Mouse (Mus musculus) A20 (cell line): Measurements from ENCODE around the gene Insig1.

Experiments used
- DNase-seq: peaks from one replicate; pipeline ENCODE4 v3.0.0-alpha.2; 2011; ENCODE audit warnings: low read depth, low spot score

Insig1 gene

GRCm38 (mm10) chr5:28063989-28064624 is 7.1 kb upstream of the Insig1 start:
- DNase-seq, result peak; percentile 23

DNA sequence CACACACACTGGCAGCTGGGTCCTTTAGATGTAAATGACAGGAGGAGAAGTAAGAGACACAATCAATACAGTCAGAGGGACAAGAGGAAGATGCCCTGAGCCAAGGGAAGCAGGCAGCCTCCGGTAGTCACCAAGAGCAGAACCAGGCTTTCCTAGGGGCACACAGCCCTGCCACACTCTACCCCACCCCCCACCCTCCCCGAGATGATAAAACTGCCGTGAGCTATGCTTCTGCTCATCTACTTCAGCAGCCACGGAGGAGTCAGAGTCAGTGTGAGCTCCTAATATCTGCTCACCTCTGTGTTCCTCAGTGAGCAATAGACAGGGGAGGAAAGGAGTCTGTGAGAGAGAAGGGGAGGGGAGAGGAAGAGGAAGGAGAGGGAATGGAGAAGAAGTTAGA is 5.9 kb upstream of the Insig1 start:
- no peak for DNase-seq

DNA sequence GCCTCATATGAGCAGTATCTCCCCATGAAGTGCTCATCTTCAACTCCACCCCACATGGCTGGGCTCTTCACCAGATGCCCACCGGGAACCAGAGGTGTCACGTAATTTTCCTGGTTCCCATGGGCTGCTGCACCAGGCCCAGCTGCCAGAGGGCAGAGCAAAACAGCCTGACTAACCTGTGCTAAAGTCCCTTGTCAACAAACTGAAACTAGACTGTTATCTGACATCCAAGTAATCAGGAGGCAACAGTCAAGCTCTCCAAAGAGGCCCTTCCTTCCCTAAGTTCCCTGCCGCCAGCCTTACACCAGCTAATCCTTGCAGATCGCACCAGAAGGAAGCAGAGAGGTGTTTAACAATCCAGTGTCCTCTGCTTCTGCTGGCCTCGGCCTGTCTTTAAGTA is 4.9 kb upstream of the Insig1 start:
- no peak for DNase-seq

GRCm38 (mm10) chr5:28070149-28070827 is 875 bp upstream of the Insig1 start:
- peak; percentile 87 for DNase-seq

DNA sequence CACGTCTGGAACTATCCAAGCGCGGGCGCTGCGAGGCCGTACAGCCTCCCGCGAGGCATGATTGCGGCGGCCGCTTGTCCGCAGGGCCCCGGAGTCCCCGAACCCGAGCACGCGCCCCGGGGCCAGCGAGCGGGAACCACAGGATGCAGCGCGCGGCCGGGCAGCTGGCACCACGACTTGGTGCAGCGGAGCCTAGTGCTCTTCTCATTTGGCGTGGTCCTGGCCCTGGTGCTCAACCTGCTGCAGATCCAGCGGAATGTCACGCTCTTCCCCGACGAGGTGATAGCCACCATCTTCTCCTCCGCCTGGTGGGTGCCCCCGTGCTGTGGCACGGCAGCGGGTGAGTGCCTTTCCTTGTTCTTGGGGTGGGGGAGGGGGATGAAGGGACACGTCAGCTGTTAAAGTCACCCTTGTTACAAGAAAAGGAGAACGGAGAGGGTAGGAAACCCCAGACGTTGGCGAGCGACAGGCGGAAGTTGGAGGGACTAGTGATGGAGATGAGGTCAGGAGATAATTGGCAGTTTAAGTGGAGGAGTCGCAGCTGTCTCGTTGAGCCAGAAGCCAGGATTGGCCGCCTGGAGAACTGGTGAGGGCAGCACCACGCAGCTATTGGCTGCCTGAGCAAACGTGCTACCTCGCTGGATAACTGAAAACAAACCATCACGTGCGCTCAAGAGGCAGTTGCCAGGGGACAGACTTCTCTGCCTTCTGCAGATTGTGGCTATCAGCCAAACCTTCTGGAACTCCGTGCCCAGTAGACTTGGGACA is 477 bp downstream of the Insig1 start:
- DNase-seq, result peak; percentile 89

DNA sequence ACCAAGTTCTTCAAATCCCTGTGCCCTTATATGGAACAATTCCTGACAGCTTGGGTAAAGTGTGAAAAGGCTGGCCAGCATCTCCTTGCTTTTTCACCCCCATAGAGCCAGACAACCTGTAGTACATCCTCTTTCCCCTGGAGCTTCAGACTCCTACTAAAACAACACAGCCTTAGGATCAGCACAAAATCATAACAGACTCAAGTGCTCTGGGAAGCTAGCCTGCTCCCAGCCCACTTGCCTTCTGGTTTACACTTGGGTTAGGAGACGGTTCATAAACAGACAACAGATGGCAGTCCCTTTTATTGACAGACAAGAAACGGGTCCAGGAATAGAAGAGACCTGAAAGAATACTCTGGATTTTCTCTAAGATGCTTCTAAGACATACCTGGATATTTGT is 8.3 kb downstream of the Insig1 start:
- no peak for DNase-seq

DNA sequence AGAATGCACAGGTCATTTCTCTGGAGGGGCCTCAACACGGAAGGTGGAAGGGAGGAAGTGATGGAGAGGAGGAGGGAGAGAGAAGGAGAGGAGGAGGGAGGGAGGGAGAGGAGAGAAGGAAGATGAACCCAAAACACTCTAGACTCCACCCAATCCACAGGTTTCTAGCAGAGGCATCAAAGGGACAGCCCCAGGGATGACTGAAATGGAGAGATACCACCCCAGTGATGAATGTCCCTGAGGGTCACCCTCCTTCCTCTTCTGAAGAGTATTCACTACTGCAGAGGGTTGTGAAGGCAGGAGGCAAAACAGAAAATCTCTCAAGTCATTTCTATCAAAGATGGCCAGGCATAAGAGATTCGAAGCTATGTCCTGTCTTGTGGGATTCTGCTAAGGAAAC is 10.0 kb downstream of the Insig1 start:
- no peak for DNase-seq

DNA sequence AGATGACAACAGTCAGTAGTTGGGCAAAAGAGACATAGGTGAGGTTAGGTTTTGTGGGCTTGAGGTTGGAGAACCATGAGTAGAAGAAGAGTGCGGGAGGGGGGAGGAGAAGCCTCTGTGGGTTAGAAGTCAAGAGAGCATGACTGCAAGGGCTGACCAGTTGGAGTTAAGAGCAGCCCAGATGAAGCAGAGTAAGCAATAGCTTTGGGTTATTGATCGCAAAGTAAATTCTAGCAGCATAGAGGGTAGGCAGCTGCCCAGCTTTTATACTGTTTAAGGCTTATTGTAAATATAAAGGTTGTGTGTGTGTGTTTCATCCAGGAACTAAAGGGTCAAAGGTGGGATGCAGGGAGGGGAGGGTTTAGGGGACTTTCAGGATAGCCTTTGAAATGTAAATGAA is 10.7 kb downstream of the Insig1 start:
- no peak for DNase-seq

- DNase-seq, result no peak
Observed at GRCm38 (mm10) chr5:28082312-28082711, 11.1 kb downstream of the Insig1 start.

DNA sequence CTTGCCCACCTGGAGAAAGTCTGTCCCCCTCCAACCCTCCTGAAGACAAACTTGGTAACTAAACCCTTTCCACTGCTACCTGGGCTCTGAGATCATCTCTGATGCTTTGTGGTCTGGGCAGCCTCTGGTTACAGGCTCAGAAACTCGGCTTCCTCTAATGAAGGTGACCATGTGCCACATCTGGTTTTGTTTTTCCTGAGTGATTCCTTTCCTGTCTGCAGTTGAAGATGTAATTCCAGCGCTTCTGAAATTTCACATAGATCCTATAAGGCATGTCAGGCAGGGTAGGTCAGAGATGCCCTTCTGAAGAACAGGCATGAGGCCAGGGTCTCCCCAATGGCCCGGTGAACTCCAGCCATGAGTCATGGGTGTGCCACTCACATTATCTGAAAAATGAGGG is 11.6 kb downstream of the Insig1 start:
- no peak for DNase-seq

GRCm38 (mm10) chr5:28084743-28085142 is 13.6 kb downstream of the Insig1 start:
- no peak for DNase-seq

DNA sequence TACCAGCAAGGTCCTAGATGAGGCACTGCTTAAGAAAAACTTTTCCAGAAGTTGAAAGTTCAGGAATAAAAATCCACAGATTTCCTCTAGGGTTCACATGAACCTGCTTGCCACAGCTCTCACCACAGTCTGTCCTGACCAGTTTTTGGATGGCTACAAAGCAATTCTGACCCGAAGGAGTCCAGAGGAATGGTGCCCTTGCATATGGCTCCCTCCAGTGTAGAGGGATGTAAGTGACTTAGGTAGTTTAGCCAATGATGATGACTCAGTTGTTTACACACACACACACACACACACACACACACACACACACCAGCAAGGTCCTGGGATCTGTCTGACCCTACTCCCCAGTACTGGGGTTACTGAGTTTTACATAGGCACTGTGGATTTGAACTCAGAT is 19.4 kb downstream of the Insig1 start:
- peak; percentile 44 for DNase-seq

- no peak for DNase-seq
Observed at GRCm38 (mm10) chr5:28092327-28092726, 21.2 kb downstream of the Insig1 start.

DNA sequence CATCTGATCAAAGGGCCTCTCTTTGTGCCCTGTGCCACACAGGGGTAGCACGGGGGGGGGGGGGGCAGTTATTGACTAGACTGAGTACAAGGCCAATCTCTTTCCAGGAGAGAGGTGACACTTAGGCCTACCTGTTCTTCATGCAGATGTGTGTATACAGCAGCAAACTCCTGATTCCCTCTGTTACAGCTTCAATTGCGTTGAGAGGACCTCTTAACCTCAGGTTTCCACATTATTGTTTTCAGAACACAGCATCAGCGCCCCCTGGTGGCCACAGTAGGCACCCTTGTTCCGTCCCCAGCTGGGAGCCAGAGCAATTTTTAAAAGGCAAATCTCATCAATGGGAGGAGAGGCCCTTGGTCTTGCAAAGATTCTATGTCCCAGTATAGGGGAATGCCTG is 22.7 kb downstream of the Insig1 start:
- peak; percentile 68 for DNase-seq

GRCm38 (mm10) chr5:28094393-28094792 is 23.2 kb downstream of the Insig1 start:
- no peak for DNase-seq

- DNase-seq, result no peak
Observed at GRCm38 (mm10) chr5:28094846-28095245, 23.7 kb downstream of the Insig1 start.

DNA sequence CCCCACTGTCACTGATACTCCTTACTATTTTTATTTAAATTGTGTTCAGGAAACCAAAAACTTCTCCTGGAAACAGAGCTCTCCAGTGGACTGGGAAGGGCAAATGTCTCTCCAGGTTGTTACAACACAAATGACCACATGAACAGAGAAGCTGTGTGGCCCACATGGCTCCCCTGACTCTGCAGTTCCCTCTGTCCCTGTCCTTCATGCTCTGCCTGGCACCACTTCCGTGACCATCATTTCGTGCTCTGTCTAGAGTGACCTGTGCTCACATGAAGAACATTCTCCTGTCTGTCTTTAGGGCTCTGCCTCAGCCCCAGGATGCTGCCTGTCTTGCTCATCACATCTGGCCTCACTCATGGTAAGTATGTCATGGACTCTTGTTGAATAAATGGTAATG is 24.5 kb downstream of the Insig1 start:
- no peak for DNase-seq

DNA sequence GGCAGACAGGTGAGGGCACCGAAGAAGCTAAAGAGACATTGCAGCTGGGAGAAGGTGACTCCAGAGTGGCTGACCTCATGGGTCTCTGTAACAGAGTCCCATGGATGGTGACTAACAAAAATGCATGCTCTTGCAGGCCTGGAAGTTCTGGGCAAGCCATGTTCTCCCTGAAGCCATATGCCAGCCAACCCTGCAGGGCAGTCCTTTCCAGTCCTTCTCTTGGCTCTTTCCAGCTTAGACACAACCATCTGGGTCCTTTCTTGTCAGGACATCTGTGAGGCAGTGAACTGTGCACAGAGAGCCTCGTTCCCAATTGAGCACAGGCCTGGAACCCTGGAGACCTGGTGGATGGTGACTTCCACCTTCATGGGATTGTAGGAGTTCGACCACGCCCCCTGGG is 35.8 kb downstream of the Insig1 start:
- DNase-seq, result no peak

DNA sequence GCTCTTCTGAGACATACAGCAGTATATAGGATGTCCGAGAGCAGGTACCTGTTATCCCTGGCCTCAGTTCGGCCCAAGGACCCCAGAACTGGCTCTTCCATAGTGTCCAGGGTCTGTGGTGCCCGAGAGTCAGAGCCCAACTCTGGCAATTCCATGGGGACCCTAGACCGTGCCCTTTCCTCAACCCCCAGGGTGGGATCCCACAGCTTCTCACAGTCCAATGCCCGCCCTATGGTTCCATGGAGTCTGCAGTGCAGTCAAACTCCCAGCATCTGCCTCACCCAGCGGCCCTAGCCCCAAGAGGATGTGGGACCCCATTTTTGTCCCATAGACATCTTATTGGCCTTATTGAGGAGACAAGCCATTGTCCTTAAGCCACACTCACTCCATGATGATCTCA is 36.8 kb downstream of the Insig1 start:
- no peak for DNase-seq

DNA sequence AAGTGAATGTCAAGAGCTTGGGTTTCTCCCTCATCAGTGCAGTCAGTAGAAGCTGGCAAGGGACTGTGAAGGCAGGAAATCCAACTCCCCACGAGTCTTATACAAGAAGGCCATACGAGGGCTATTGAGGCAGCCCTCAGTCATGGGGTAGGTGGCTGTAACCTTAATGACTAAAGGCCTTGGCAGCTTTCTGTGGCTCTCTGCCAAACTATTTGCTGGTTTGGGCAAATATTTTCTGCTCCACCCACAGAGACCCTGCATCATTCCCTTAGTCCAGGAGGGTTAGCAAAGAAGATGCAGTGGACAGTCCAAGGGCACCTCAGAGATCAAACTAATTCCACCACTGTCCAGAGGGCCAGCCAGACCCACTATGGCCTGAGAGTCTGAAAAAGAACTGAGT is 39.7 kb downstream of the Insig1 start:
- DNase-seq, result no peak

- DNase-seq, result no peak
Observed at GRCm38 (mm10) chr5:28117251-28117880, 46.2 kb downstream of the Insig1 start.

DNA sequence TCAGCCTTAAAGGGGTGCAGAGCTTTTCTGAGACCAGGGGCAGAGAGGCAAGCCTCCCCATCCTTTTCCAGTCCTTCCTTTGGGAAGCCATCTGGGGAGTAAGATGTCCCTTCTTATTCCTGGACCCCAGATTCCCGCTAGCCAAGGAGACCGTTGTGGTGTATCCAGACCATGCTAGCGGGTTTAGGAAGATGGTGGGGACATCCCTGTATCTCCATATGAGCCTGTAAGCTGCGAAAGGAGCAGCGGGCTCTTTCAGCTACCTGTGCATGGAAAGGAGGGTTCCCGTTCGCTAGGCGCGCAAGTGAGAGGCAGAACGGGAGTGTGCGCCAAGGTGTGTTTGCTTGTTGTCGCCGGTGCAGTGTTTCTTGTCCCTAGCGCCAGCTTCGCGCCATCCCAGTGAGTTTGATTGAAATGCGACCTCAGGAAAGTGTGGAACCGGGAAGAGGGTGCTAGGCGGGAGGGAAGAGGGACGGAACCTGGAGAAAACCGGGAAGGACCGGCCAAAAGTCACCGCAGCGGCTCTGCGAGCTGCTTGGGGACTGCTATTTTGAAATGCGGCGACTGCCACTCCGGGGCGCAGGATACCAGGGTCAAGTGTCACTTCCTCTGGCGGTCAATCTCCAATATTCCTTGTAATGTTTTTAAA is 46.8 kb downstream of the Insig1 start:
- no peak for DNase-seq
